Mouse (Mus musculus): ENCODE results near the gene Gm21103.
"Not testable (repeated sequence)": the region's sequence is repeated elsewhere in the genome, so short reads cannot be mapped to it uniquely, and the experiment has no call there.

Gene Gm21103

DNA sequence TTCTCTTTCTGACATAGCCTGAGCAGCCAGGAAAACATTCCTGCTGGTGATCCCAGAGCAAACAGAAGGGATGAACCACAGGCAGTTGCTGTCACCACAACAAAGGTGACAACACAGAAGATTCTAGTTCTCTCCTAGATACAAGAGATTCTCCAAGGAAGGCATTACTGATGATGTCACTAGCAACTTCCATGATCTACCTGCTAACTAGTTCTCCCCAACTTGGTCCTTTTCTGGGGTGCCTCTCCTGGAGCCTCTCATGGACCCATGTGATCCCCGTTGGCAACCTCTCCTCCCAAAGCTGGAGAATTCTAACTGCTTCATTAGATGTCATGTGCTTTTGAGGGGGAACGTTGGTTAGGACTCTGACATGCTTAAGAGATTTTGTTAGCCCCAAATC, at the start of gene Gm21103:
TSS of gene Gm21103 (minus strand) at position 101 of the 400 bp plus-strand sequence.
- DNase-seq (ENCODE audit: low spot score in 2 of 2) = not testable (repeated sequence)

DNA sequence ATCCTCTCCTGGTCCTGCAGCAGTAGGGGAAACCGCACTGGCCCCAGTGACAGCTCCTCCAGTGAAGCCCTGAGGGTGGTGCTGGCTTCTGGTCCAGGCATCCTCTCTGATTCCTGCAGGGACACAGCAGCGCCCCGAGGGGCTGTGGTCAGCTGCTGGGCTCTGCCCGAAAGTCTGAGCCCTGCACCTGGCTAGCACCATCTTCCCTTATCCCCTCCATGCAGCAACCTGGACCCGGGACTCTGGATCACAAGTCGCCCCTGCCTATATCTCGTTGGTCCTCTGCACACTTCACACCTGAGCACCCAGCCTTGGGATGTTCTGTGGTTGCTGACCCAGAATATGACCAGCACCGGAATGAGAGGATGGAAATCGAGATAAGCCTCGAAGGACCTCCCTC, 38.9 kb upstream of the Gm21103 start, which contains the start of gene Gm3618:
TSS of gene Gm3618 (minus strand) at position 101 of the 400 bp plus-strand sequence.
- DNase-seq (ENCODE audit: low spot score in 2 of 2) = not testable (repeated sequence)

DNA sequence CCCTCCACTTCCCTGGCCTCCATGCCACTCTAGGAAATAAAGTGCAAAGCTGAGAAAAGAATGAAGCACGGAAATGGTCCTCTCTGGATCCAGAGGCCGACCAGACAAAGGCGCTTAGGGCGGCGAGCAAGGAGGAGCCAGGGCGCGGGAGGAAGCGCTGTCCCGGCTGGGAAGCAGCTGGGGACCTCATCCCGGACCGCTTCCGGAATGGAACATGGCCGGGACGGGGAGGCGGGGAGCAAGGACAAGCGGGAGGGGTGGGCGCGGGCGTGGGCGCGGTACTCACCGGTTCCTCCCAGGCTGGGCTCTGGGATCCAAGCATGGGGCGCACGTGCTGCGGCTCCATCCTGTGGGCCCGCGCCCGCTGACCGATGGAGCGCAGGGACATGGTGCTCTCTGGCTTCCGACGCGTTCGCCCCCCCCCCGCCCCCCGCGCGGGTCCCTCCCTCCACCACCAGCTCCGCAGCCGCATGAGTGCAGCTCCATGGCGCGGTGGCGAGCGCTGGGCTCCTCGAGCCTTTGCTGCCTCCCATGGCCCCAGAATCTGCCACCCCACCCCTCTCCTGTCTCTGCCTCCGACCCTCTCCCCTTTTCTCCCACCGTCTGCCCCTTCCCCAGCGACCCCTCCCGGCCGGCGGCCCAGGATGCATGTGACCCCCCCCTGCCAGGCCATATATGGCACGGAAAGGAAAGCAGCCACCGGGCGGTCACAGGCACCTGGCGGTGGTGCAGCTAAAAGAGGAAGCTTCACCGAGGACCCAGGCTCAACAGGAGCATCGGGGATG, 17.5 kb downstream of the Gm21103 start, which contains the start of gene Gm3411:
TSS of gene Gm3411 (minus strand) at position 320 of the 785 bp plus-strand sequence.
- DNase-seq (ENCODE audit: low spot score in 2 of 2) = peak; percentile 5 to 11

Data from frontal cortex, postnatal 25 days (tissue).